Mouse (Mus musculus) heart, adult 2 months (tissue): ENCODE measurements around the gene Camk2b.

Experiments used
- CTCF ChIP-seq: fragments of 200-600 bp; IDR thresholded peaks from 2 replicates; pipeline ENCODE4 v1.8.1; 2022; ENCODE audit warnings: antibody characterized with exemption, mild to moderate bottlenecking, moderate library complexity
- POLR2A ChIP-seq: fragments of 200-500 bp; IDR thresholded peaks from 2 replicates; pipeline ENCODE4 v1.6.1; 2011; ENCODE audit warnings: mild to moderate bottlenecking, low read depth, low read length, control low read depth; ENCODE audit not compliant: insufficient read depth

GRCm38 (mm10) chr11:6078737-6079136 is 12.6 kb upstream of the Camk2b start:
- TF ChIP-seq POLR2A (no peak), CTCF (no peak)
